Mouse (Mus musculus) erythroblast, embryonic 14.5 days (primary cell): ENCODE results near the gene Rpap2.

Source experiments
- GATA1 ChIP-seq: IDR thresholded peaks from 2 replicates; pipeline ENCODE4 v1.6.1; 2012; ENCODE audit warnings: low read length, inconsistent platforms, mixed read lengths
- TAL1 ChIP-seq: IDR thresholded peaks from 3 replicates; pipeline ENCODE4 v1.6.1; 2012; ENCODE audit warnings: low read length, inconsistent platforms, mixed read lengths

DNA sequence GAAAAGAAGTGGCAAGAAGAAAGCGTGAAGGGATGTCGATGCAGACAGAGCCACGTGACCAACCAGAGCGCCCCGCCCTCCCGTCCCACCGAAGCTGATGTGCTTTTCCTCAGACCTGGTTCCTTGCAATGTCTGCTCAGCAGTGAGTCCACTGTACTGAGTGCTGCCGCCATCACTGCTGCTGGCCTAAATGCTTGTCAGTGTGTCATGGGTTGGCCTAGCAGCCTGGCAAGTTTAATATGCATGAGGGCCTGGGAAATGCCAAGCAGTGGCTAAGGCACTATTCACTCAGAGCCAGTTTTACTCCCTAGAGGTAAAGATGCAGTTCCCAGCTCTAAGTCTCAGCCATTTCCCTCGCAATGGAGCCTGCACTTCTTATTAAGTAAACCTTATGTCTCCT is 28.0 kb upstream of the Rpap2 start:
- TF ChIP-seq GATA1 (no peak), TAL1 (no peak)
